Mouse (Mus musculus) inflammation-experienced regulatory T-cells, adult 6 months (primary cell): Measurements from ENCODE around the gene Selenok. TPM values are rescaled to one million over a fixed set of nuclear protein-coding genes. Genes with fewer than 3 reads are reported as not detected.

ENCODE experiments used
- polyA plus RNA-seq, 3 experiments: library from polyadenylated mRNA; unstranded; fragments of 100-300 nt; shearing (Covaris generic); gene quantifications; one replicate each; pipeline ENCODE4 v1.2.1; 2017

Selenok gene
- polyA plus RNA-seq, 3 experiments from 2014 or later, result 338 to 426 (median 384) TPM

Other genes starting within 250 kb of the Selenok start
- gene Cacna2d3, start 246.4 kb upstream of the Selenok start, polyA plus RNA-seq, result under 1 TPM in 1 of 3 experiments, not detected in 2; 0.27 TPM
- 10 to 100 TPM; 34.1 to 48.0 (median 42.6) TPM for gene Actr8, start 10.0 kb downstream of the Selenok start, polyA plus RNA-seq
- gene Il17rb, start 40.6 kb downstream of the Selenok start, polyA plus RNA-seq, result 1 to 10 TPM; 1.1 to 3.8 (median 2.8) TPM
- gene Chdh, start 40.7 kb downstream of the Selenok start, polyA plus RNA-seq, result under 1 TPM; 0.23 to 0.63 (median 0.57) TPM